Mouse (Mus musculus) liver, postnatal 0 days (tissue): ENCODE measurements at regions not wholly inside any gene's neighbourhood (a gene's known extent, or its start where the extent isn't known, plus 50 kb on each side); places are given as distances from the start of the nearest gene placed in this dataset.

Experiments
- CTCF ChIP-seq: sonication (generic); IDR thresholded peaks from 2 replicates; pipeline ENCODE4 v1.5.1; 2016; ENCODE audit warnings: antibody characterized with exemption, low read depth
- EP300 ChIP-seq: IDR thresholded peaks from 2 replicates; pipeline ENCODE4 v1.6.1; 2016; ENCODE audit warnings: antibody characterized with exemption, low read depth, mild to moderate bottlenecking

- TF ChIP-seq CTCF, result no peak
- no peak for TF ChIP-seq EP300
These were observed 271.2 kb downstream of the Pcdh10 start for GRCm38 (mm10) chr3:45649361-45649760.
